In the genomic region with DNA sequence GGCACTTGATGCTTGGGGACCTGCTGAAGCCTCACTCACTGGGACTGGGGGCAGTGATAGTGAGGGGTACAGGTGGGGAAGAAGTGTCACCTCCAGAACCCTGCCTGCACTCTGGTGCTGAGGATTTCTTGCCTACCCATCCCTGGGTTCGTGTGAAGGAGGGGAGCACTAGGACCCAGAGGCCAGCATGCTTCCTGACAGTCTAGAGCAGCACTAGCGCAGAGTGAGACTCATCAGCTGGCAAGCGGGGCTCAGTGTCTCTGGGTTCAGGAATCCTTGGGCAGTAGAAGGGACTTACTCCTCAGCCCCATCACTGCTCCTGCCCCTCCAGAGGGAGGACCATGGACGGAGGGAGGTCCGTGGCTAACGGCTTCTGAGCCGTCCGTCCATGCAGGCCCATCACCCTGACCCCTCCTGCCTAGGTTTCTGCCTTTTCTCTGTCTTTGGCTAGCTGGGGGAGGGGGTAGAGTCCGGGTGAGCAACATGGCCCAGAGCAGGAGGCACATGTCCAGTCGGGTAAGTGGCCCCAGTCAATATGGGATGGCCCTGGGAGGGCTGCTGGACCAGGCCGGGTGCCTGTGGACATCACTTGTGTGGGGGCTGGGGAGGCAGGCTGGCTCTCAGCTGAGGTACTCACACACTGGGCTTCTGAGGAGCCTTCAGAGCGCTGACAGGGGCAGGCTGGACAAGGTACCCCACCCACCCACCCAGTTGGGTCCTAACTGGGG, we compare ENCODE assay signal across 8 mouse cellular contexts. TPM values are rescaled to one million over a fixed set of nuclear protein-coding genes. Genes with fewer than 3 reads are reported as not detected.
DNase-seq lines count a peak whose midpoint lies in the region; ATAC-seq lines count a peak whose summit lies in the region.

No protein-coding gene starts in this region.

- no peak for DNase-seq in liver
- DNase-seq in embryo, embryonic 11 days, result peak; percentile 71
- peak; percentile 71 for DNase-seq in hindbrain, embryonic 11.5 days (ENCODE audit: low spot score)
- DNase-seq in retina, postnatal 1 day, result peak; percentile 77
- no peak for DNase-seq in thymus, postnatal 25 days
- no peak for DNase-seq in spleen, postnatal 36 days (ENCODE audit: low spot score in 2 of 2)

- H3K4me1 ChIP-seq in liver, embryonic 12.5 days, result peaks cover 30% of the 10 kb centered on the region
- H3K4me1 ChIP-seq in hindbrain, embryonic 11.5 days (replicated peaks; ENCODE audit: control insufficient read depth, insufficient read depth, low read length), result peaks cover 4% of the 10 kb centered on the region; the same call in 1 of the 2 replicates
- H3K4me1 ChIP-seq in limb, embryonic 12.5 days (replicated peaks), result peaks cover 16% of the 10 kb centered on the region

- H3K9me3 ChIP-seq in liver, embryonic 12.5 days (replicated peaks), result no peaks in the 10 kb centered on the region
- H3K9me3 ChIP-seq in hindbrain, embryonic 11.5 days (ENCODE audit: control insufficient read depth, low read length), result no peaks in the 10 kb centered on the region
- no peaks in the 10 kb centered on the region for H3K9me3 ChIP-seq in limb, embryonic 12.5 days

- ATAC-seq in liver, embryonic 12.5 days, result peak; percentile 40; the same call in 1 of the 2 replicates
- peak; percentile 88 for ATAC-seq in hindbrain, embryonic 11.5 days (ENCODE audit: low FRiP score)
- peak; percentile 57 for ATAC-seq in limb, embryonic 12.5 days (ENCODE audit: insufficient number of reproducible peaks, insufficient read depth, low FRiP score, low TSS enrichment, low read depth)

- H3K36me3 ChIP-seq in liver, embryonic 12.5 days, result peaks cover 32% of the 10 kb centered on the region
- H3K36me3 ChIP-seq in hindbrain, embryonic 11.5 days (ENCODE audit: control insufficient read depth, insufficient read depth, low read length), result no peaks in the 10 kb centered on the region
- peaks cover 33% of the 10 kb centered on the region for H3K36me3 ChIP-seq in limb, embryonic 12.5 days

- no peaks in the 10 kb centered on the region for H3K27me3 ChIP-seq in liver, embryonic 12.5 days (replicated peaks)
- no peaks in the 10 kb centered on the region for H3K27me3 ChIP-seq in hindbrain, embryonic 11.5 days (ENCODE audit: control insufficient read depth, insufficient read depth, low read length)
- H3K27me3 ChIP-seq in limb, embryonic 12.5 days, result no peaks in the 10 kb centered on the region

- 0 out of 2 replicates have a peak overlapping the region, but pooled peaks have one; percentile 8 for H3K4me3 ChIP-seq in liver, embryonic 12.5 days
- H3K4me3 ChIP-seq in hindbrain, embryonic 11.5 days (ENCODE audit: low read depth, low read length), result peak overlapping the region; percentile 38
- peak overlapping the region; percentile 35 for H3K4me3 ChIP-seq in limb, embryonic 12.5 days (replicated peaks)

- H3K27ac ChIP-seq in liver, embryonic 12.5 days, result no peak overlapping the region
- H3K27ac ChIP-seq in hindbrain, embryonic 11.5 days (ENCODE audit: low read depth, low read length), result peak overlapping the region; percentile 33; the same call in 1 of the 2 replicates
- H3K27ac ChIP-seq in limb, embryonic 12.5 days, result no peak overlapping the region

- 62% methylated on average over 12 of the region's 12 CpGs for WGBS in liver, embryonic 12.5 days (ENCODE audit: insufficient replicate concordance)
- 9% methylated on average over 12 of the region's 12 CpGs for WGBS in hindbrain, embryonic 11.5 days
- 19% methylated on average over 12 of the region's 12 CpGs for WGBS in limb, embryonic 12.5 days

- peak overlapping the region; percentile 36 for H3K4me2 ChIP-seq in liver, embryonic 12.5 days
- H3K4me2 ChIP-seq in hindbrain, embryonic 11.5 days (replicated peaks; ENCODE audit: low read depth, low read length), result peak overlapping the region; percentile 30
- H3K4me2 ChIP-seq in limb, embryonic 12.5 days, result peak overlapping the region; percentile 59

- H3K9ac ChIP-seq in liver, embryonic 12.5 days, result peak overlapping the region; percentile 10; the same call in 1 of the 2 replicates
- peak overlapping the region; percentile 59 for H3K9ac ChIP-seq in hindbrain, embryonic 11.5 days (ENCODE audit: low read depth, low read length)
- peak overlapping the region; percentile 47 for H3K9ac ChIP-seq in limb, embryonic 12.5 days (replicated peaks)

RNA-seq across cellular contexts. Expression of gene Dctn1, which starts 13.8 kb away (rescaled TPM):
- 46.9 and 48.2 TPM in 2 replicates for polyA plus RNA-seq in liver, embryonic 12.5 days (2016; fragmentation: Nextera tagmentation; extraction: Ambion mirVana)
- polyA plus RNA-seq in hindbrain, embryonic 11.5 days (2014; fragmentation: Nextera tagmentation; extraction: Ambion mirVana), result 75.1 and 81.6 TPM in 2 replicates
- polyA plus RNA-seq in limb, embryonic 12.5 days (2016; fragmentation: Nextera tagmentation; extraction: Ambion mirVana), result 102 and 104 TPM in 2 replicates

RNA-seq across cellular contexts. Expression of gene 1700003E16Rik, which starts 23.4 kb away (rescaled TPM):
- polyA plus RNA-seq in liver, embryonic 12.5 days (2016; fragmentation: Nextera tagmentation; extraction: Ambion mirVana), result 0.19 and 0.35 TPM in 2 replicates
- 3.7 TPM in 2 replicates for polyA plus RNA-seq in hindbrain, embryonic 11.5 days (2014; fragmentation: Nextera tagmentation; extraction: Ambion mirVana)
- polyA plus RNA-seq in limb, embryonic 12.5 days (2016; fragmentation: Nextera tagmentation; extraction: Ambion mirVana), result 1.8 and 3.0 TPM in 2 replicates

RNA-seq across cellular contexts. Expression of gene Wdr54, which starts 23.4 kb away (rescaled TPM):
- 0.81 and 1.1 TPM in 2 replicates for polyA plus RNA-seq in liver, embryonic 12.5 days (2016; fragmentation: Nextera tagmentation; extraction: Ambion mirVana)
- polyA plus RNA-seq in hindbrain, embryonic 11.5 days (2014; fragmentation: Nextera tagmentation; extraction: Ambion mirVana), result 12.3 and 13.8 TPM in 2 replicates
- polyA plus RNA-seq in limb, embryonic 12.5 days (2016; fragmentation: Nextera tagmentation; extraction: Ambion mirVana), result 10.2 and 10.4 TPM in 2 replicates

RNA-seq across cellular contexts. Expression of gene Slc4a5, which starts 40.1 kb away (rescaled TPM):
- 1.2 and 1.3 TPM in 2 replicates for polyA plus RNA-seq in liver, embryonic 12.5 days (2016; fragmentation: Nextera tagmentation; extraction: Ambion mirVana)
- 2.5 and 3.1 TPM in 2 replicates for polyA plus RNA-seq in hindbrain, embryonic 11.5 days (2014; fragmentation: Nextera tagmentation; extraction: Ambion mirVana)
- polyA plus RNA-seq in limb, embryonic 12.5 days (2016; fragmentation: Nextera tagmentation; extraction: Ambion mirVana), result 0.49 and 0.68 TPM in 2 replicates

RNA-seq across cellular contexts. Expression of gene Rtkn, which starts 44.3 kb away (rescaled TPM):
- polyA plus RNA-seq in liver, embryonic 12.5 days (2016; fragmentation: Nextera tagmentation; extraction: Ambion mirVana), result 11.8 and 12.6 TPM in 2 replicates
- 17.7 and 18.3 TPM in 2 replicates for polyA plus RNA-seq in hindbrain, embryonic 11.5 days (2014; fragmentation: Nextera tagmentation; extraction: Ambion mirVana)
- 62.0 and 62.6 TPM in 2 replicates for polyA plus RNA-seq in limb, embryonic 12.5 days (2016; fragmentation: Nextera tagmentation; extraction: Ambion mirVana)

Comparison
In these comparisons a context has a peak if more than half of its experiments do, and no peak if none do; other contexts are left out.
1. DNase-seq: peak in embryo, embryonic 11 days (single experiment), hindbrain, embryonic 11.5 days (single experiment) and retina, postnatal 1 day (single experiment); none in liver (single experiment), thymus, postnatal 25 days (single experiment) and spleen, postnatal 36 days (0 of 2).
2. Peak in every context shown above with its lines, with median percentiles within 50 percentile points of each other: ATAC-seq, H3K4me2 ChIP-seq, H3K4me3 ChIP-seq and H3K9ac ChIP-seq.